Mouse (Mus musculus): ENCODE measurements around the gene Tlx2.

Gene Tlx2

GRCm38 (mm10) chr6:83087926-83088260, 17.8 kb upstream of the Tlx2 start:
- no peak for DNase-seq

GRCm38 (mm10) chr6:83087205-83087925, 17.3 kb upstream of the Tlx2 start:
- DNase-seq: peak; percentile 95

- no peak for DNase-seq
These were observed 16.3 kb upstream of the Tlx2 start, which contains the start of gene Lbx2 for GRCm38 (mm10) chr6:83086121-83087035. Gene Lbx2, plus strand, starts transcription at chr6:83086367.

- no peak for DNase-seq
These were observed 14.4 kb upstream of the Tlx2 start for GRCm38 (mm10) chr6:83084477-83084876.

- no peak for DNase-seq
These were observed 13.4 kb upstream of the Tlx2 start for GRCm38 (mm10) chr6:83083497-83083896.

- DNase-seq: no peak
These were observed 10.1 kb upstream of the Tlx2 start for GRCm38 (mm10) chr6:83080210-83080609.

GRCm38 (mm10) chr6:83078324-83078858, 8.3 kb upstream of the Tlx2 start:
- DNase-seq: peak; percentile 100

- no peak for DNase-seq
These were observed 7.7 kb upstream of the Tlx2 start, which contains the start of gene Pcgf1 for GRCm38 (mm10) chr6:83077630-83078323. Gene Pcgf1, plus strand, starts transcription at chr6:83077869.

GRCm38 (mm10) chr6:83074979-83075378, 4.9 kb upstream of the Tlx2 start:
- no peak for DNase-seq

GRCm38 (mm10) chr6:83071220-83071619, 1.1 kb upstream of the Tlx2 start:
- no peak for DNase-seq

GRCm38 (mm10) chr6:83070311-83071219, 472 bp upstream of the Tlx2 start:
- no peak for DNase-seq

GRCm38 (mm10) chr6:83069488-83070246, 426 bp downstream of the Tlx2 start:
- DNase-seq: no peak

GRCm38 (mm10) chr6:83068706-83069487, 1.2 kb downstream of the Tlx2 start:
- no peak for DNase-seq

- no peak for DNase-seq
These were observed 1.9 kb downstream of the Tlx2 start for GRCm38 (mm10) chr6:83068221-83068620.

GRCm38 (mm10) chr6:83066441-83066840, 3.7 kb downstream of the Tlx2 start:
- no peak for DNase-seq

GRCm38 (mm10) chr6:83065995-83066394, 4.1 kb downstream of the Tlx2 start:
- DNase-seq: no peak

- DNase-seq: no peak
These were observed 11.4 kb downstream of the Tlx2 start for GRCm38 (mm10) chr6:83058725-83059124.

- DNase-seq: no peak
These were observed 12.3 kb downstream of the Tlx2 start, which contains the start of gene Dqx1 for GRCm38 (mm10) chr6:83057790-83058189. Gene Dqx1, plus strand, starts transcription at chr6:83057844.

GRCm38 (mm10) chr6:83054871-83055431, 15.1 kb downstream of the Tlx2 start, which contains the start of gene Htra2:
Gene Htra2, minus strand, starts transcription at chr6:83055273.
- DNase-seq: peak; percentile 94
